Mouse (Mus musculus): Measurements from ENCODE around the gene Ubac2.

Gene Ubac2

DNA sequence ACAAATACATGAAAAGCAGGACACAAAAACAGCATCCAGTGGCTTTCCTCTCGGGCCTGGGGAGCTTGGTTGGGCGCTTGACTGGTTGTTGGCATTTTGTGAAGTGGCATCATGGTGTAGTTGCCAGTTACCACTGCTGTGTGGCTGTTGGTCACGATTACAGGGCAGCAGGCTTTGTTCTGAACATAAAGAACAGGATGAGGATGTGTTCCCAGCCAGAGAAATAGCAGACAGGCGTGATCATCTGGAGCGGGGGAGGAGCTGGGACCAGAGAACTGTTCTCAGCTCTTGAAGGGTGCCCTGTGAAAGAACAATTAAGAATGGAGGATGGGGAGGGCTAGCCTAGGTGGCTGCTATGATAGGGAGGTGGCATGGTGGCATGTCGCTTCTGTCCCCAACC is 48.5 kb downstream of the Ubac2 start:
- no peak for DNase-seq (ENCODE audit: low spot score)

DNA sequence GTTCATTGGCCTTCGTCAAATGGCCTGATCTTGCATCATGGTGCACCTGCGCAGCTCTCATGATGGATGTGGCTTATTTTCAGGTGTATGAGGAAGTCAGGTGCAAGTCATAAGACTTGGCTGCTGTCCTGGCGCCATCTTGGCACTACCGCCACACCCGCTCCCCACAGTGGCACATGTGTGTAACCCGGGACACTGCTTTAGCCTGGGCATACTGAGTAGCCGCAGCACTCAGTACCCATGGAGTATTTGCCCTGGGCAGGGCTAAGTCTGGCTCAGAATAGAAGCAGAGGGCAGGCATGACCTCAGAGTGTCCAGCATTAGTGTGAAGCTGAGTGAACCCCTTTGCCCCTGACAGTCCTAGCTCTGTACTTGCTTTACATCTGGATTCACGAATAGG is 49.0 kb downstream of the Ubac2 start:
- no peak for DNase-seq (ENCODE audit: low spot score)

DNA sequence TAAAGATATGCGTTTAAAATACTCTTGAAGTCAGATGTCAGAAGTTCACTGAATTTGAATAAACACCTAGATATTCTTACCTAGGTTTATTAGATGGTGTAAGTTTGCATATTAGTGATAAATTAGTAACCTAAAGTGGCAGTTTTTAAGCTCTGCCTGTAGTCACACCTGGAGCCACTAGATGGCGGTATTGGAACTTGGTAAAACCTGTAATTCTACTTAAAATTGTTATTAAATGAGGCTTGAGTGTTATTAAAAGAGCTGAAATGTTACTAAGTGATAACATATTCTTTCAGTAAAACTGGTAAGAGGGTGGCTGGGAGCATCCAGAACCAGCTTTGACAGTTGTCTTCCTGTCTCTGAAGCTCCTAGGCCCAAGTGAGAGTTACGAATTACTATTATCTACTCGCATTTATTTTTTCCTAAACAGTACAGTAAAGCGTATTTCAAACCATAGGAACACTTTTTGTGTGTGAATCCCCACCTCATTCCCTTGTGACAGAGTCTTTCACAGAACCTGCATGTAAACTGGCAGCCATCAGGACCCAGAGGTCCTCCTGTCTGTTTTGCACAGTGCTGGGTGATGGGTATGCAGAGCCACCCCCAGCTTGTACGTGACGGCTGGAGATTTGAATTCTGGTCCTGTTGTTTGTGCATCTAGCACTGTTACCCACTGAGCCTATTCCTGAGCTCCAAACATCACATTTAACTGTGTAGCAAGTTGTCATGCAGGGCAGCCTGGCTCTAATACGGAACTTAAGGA is 50.1 kb downstream of the Ubac2 start:
- DNase-seq (ENCODE audit: low spot score), result no peak

- DNase-seq (ENCODE audit: low spot score), result no peak
Measured at GRCm38 (mm10) chr14:121929243-121929951, 51.0 kb downstream of the Ubac2 start.

- no peak for DNase-seq (ENCODE audit: low spot score)
Measured at GRCm38 (mm10) chr14:121930731-121931383, 52.4 kb downstream of the Ubac2 start.

GRCm38 (mm10) chr14:121931594-121931993 is 53.2 kb downstream of the Ubac2 start:
- DNase-seq (ENCODE audit: low spot score), result no peak

DNA sequence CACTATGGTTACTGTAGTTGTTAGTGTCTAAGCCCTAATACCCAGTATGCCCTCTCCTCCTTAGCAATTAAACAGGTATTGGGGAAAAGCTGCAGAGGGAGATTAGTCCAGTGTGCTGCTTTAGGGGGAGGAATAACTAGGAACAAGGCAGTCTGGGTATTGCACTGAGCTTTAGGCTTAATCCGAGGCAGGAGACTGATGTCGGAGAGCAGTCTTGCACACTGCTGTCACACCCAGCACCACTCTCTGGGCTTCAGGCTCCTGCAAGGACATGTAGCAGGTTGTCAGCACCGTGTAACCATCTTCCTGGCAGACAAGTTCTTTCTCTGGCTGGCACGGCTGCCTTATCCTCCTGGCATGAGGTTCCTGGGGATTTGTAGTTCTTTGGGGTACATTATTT is 53.8 kb downstream of the Ubac2 start:
- DNase-seq (ENCODE audit: low spot score), result no peak

DNA sequence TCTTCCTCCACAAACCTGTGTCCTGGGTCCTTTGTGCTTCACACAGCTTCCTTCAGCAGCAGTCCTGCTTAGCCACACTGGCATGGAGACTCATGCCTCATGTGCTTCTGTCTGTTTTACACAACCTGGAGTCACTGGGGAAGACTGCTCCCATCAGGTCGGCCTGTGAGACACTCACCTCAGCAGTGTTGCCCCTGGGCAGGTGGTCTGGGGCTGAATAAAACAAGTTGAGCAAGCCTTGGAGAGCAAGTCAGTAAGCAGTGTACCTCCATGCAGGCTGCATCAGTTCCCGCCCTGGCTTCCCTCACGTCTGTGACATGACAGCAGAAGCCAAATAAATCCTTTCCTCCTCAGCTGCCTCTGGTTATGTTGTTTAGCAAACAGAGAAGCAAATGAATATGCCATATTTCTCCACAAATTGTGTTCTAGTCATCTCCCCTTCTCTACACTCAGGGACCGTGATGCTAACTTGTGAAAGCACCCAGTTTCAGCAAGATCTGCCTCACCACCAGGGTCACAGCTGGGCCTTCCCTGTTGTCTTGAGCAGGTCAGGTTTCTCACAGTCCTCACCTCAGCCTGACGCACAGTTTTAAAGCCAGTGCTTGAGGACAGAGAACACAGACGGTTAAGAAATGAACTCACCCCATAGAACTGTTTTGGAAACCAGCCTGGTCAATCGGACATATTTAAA is 55.6 kb downstream of the Ubac2 start:
- no peak for DNase-seq (ENCODE audit: low spot score)

DNA sequence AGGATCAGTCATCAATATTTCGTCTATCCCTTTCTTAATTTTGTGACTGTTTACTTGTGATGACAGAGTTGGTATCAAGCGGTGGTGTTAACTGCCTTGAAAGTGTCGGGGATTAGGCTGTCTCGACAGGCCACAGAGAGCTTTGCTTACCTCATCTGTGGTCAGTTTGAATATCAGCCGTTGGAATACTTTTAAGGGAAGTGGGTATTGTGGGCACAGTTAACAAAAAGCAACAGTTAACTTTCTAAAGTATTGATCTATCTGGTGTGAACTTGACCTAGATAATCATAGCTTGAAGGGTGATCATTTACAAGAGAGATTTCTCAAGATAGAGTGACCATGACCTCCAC is 56.2 kb downstream of the Ubac2 start:
- no peak for DNase-seq (ENCODE audit: low spot score)

- DNase-seq (ENCODE audit: low spot score), result no peak
Measured at GRCm38 (mm10) chr14:121936356-121936755, 57.9 kb downstream of the Ubac2 start.

- DNase-seq (ENCODE audit: low spot score), result no peak
Measured at GRCm38 (mm10) chr14:121936856-121937255, 58.4 kb downstream of the Ubac2 start.

DNA sequence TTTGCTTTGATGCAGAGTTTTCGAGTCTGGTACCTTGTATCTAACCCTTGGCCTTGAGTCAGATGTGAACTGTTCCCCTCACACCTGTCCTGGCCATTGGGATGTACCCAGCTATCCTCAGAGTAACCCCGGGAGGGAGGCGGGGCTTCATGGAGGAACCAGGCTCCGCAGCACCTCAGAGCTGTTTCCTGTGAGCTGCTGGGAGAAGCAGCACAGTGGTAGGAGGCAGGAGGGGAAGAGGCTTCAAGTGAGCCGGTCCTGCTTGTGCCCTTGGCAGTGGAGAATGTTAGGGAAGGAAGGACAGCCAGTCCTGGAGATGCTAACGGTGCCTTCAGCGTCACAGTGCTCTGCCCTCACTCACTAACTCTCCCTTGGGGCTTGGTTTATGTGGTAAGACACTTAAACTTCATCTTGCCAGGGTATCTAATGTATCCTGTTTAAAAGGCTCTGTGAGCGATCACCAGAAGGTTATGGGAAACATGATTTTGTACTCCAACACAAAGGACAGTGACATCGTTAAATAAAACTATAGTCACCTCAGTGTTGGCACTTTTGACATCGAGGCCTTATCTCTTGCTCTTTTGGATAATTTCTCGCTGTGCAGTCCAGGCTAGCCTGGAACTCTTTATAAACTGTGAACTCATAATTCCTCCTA is 59.3 kb downstream of the Ubac2 start:
- DNase-seq (ENCODE audit: low spot score), result no peak

DNA sequence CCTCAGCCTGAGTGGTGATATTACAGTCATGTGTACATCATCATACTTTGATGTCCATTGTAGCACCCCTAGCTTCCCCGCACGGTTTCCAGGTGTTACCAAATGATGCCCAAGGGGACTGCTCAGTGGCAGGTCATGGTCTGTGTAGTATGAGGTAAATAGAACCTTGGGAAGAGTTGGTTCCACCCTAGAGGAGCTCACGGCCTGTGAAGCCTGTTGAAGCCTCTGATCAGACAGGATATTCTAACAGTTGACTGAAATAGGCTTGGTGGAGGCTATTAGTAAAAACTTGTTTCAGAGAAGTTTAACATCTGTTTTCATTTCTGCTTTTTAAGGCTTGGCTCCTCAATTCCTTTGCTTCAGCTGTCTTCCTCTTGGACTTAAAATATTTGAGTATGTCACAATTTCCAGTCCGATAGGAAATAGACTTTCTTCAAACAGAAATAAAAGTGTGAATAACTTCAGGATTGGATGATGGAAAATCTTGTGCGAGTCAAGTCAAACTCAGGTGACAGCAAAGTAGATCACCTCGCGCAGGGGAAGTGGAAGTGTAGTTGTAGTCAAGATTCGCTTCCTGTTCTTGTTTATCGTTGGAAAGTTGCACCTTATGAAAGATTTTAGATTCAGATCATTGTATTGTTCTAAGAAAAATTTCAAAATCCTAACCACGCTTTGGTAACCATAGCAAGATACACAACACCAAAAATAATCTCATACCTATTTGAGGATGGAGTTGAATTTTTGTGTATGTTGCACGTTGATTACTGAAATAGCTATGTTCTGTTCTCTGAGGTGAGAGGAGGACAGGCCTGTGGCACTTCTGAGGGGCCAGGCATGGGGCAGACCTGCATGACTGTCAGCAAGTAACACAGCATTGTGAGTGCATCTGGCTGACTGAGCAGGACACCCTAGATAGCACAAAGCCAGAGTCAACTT is 60.1 kb downstream of the Ubac2 start:
- no peak for DNase-seq (ENCODE audit: low spot score)

- no peak for DNase-seq (ENCODE audit: low spot score)
Measured at GRCm38 (mm10) chr14:121939582-121939981, 61.2 kb downstream of the Ubac2 start.

- DNase-seq (ENCODE audit: low spot score), result no peak
Measured at GRCm38 (mm10) chr14:121946131-121946530, 67.7 kb downstream of the Ubac2 start.

DNA sequence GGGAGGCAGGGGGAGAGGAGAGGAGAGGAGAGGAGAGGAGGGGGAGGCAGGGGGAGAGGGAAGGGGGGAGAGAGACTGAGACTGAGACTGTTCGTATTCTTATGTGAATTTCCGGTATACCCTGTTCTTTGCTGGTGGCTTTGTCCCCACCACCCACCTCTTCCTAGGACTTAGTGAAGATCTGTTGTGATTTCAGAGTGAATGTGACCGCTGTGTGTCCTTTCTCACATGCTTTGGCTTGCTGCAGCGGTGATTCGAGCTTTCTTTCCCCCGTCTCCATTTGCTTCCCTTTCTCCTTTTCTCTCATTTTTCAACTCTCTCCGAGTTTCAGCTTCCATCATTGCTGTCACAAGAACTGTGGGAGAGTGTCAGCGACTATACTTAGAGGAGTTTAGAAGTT is 68.3 kb downstream of the Ubac2 start:
- DNase-seq (ENCODE audit: low spot score), result no peak

DNA sequence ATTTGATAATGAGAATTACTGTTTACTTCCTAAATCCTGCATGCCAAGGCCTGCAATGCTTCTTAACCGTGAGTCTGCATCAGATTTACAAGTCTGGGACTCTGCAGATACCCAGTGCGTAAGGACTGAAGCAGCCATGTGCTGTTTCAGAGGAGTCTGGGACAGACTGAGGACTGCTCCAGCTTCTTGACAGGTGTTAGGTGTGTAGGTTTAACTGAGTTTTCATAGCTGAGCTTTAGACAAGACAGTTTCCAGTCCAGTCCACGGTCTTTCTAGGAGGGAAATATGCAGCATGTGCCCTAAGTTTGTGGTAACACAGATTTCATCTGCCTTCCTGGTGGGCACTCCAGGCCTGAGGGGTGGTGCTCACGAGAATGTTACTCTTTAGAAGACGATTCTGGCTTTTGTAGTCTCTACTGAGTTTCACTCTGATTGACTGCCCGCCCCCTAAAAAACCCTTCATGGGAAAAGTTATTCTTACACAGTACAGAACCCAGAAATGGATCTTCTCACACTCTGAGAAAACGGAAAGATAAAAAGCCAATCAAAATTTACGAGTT is 68.9 kb downstream of the Ubac2 start:
- DNase-seq (ENCODE audit: low spot score), result no peak

DNA sequence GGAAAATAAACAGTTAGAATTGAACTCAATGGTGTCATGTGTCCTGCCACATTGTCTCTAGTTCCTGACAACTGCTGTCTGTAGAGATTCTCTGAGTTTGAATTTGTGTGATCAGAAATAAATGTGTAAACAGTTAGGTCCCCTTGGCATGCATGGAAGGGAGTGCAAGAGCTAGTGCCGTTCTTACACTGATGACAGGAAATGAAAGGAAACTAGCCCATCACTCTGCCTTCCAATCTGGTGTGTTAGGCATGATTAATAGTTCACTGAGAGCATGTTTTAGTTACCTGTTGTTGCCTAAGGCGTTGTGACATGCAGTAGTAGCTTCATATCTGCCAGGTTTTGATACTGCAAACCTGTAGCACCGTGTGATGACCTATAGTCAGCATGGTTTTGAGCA is 69.5 kb downstream of the Ubac2 start:
- no peak for DNase-seq (ENCODE audit: low spot score)

- DNase-seq (ENCODE audit: low spot score), result no peak
Measured at GRCm38 (mm10) chr14:121949436-121949835, 71.0 kb downstream of the Ubac2 start.

DNA sequence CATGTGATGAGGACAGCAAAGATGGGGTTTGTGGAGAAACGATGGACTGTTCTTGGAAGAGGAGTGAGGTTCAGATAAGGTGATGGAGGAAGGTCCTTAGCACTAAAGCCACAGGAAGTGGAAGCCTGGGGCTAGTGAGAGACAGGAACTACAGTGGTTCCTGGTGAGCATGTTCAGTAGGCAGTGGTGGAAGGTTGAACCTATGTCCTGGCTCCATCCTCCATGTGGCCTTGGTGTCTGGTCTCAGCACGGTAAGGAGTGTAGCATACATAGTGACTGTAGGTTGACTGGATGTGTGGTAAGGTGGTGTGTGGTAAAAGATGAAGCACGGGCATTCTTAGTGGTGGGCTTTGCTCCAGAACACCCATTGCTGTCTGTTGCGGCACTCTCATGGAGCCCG is 71.5 kb downstream of the Ubac2 start:
- DNase-seq (ENCODE audit: low spot score), result no peak
